Mouse (Mus musculus) thymus, postnatal 25 days (tissue): ENCODE results near the gene Ganab.
"Not testable (repeated sequence)": the region's sequence is repeated elsewhere in the genome, so short reads cannot be mapped to it uniquely, and the experiment has no call there.

Experiments used
- DNase-seq: peaks from one replicate; pipeline ENCODE4 v3.0.0; 2022

Gene Ganab

GRCm38 (mm10) chr19:8897865-8898495 lies at the start of gene Ganab:
Ganab (plus strand) TSS chr19:8898071.
- DNase-seq = peak; percentile 93

DNA sequence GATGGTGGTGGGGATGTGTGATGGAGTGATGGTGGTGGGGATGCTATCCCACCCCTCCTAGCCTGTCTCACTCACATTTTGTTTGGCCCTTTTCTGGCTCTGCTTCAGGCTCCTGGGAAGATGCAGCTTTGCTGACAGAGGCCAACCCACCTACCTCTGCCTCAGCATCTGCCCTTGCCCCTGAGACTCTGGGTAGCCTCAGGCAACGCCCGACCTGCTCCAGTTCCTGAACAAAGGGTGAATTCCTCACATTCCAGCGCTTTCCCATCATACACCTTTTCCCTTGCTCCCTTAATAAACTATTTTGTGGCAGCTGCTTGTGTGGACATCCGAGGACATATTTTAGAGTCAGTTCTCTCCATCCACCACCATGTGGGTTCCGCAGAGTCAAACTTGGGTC lies 49.5 kb upstream of the Ganab start:
- DNase-seq = no peak

DNA sequence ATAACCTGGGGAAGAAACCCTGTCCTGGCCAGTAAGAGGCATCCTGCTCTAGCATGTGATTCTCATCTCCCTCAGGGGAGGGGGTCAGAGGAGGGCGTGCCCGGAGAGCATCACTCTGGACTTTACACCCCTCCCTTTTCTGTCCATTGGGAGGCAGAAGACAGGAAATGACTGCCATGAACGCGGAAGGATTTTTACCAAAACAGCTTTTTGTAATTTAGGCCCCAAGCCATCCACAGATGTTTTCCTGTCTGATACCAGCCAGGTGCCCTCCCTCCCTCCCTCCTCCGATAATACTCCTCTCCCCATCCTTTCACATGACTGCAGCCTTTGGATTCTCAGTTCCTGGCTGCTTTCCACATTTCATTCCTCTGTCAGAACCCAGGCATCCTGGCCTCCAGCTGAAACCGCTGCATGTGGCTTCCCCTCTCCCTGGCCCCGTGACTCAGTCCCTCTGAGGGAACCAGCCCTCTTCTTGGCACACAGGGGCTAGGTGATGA lies 47.4 kb upstream of the Ganab start, which contains the start of gene Lrrn4cl:
Gene Lrrn4cl (plus strand): TSS at position 367 of the 500 bp plus-strand sequence.
- no peak for DNase-seq

- no peak for DNase-seq
These were observed 46.2 kb upstream of the Ganab start for GRCm38 (mm10) chr19:8851639-8852038.

DNA sequence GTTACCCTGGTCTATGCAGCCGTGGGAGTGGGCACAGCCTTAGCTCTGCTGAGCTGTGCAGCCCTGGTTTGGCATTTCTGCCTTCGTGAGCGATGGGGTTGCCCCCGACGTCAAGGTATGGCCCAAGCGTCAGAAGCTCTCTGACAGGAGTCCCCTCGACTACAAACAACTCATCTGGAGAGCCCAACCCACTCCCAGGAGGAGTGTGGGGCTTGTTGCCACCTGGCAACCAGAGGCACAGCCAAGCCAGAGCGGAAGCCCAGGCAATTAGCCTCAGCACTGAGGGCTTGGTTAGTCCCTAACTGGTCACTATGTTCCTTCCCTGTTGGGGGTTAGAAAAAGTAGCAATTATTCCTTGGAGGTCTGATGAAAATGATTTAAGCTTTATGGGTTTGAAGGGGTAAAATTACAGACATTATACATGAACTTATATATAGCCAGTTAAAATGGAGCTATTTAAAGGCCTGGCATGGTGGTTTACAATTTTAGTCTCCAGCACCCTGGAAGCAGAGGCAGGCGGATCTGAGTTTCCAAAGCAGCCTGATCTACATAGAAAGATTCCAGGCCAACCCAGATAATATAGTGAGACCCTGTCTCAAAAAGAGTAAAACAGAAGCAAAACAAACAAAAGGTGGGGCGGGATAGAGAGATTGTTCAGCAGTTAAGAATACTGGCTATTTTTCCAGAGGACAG lies 45.5 kb upstream of the Ganab start:
- DNase-seq = no peak

GRCm38 (mm10) chr19:8853117-8853516 lies 44.8 kb upstream of the Ganab start:
- DNase-seq = no peak

- DNase-seq = peak; percentile 50
These were observed 40.2 kb upstream of the Ganab start for GRCm38 (mm10) chr19:8857689-8858088.

DNA sequence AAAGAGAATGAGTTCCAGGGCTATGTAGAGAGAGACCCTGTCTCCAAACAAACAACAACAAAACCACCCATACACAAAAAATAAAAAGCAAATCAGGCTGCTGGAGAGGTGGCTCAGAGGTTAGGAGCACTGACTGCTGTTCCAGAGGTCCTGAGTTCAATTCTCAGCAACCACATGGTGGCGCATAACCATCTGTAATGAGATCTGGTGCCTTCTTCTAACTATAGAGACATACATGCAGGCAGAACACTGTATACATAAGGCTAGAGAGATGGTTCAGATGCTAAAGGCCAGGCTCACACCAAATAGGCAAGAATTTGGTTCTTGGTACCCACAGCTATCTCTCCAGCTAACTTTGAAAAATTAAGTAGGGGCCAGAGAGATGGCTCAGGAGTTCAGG lies 38.9 kb upstream of the Ganab start:
- DNase-seq = peak; percentile 64

DNA sequence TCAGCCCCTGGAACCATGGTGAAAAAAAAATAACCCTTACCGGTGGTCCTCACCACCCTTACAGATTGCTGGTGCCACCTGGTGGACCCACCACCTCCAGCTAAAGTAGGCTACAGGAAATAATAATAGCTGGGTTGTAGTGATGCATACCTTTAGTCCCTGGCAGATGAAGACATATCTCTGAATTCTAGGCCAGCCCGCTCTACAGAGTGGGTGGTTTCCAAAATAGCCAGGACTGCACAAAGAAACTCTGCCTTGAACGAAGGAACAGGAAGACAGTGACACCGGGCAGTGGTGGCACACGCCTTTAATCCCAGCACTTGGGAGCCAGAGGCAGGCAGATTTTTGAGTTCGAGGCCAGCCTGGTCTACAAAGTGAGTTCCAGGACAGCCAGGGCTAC lies 33.6 kb upstream of the Ganab start:
- no peak for DNase-seq

GRCm38 (mm10) chr19:8870381-8870780 lies 27.5 kb upstream of the Ganab start:
- DNase-seq = not testable (repeated sequence)

GRCm38 (mm10) chr19:8870838-8871237 lies 27.0 kb upstream of the Ganab start:
- no peak for DNase-seq

DNA sequence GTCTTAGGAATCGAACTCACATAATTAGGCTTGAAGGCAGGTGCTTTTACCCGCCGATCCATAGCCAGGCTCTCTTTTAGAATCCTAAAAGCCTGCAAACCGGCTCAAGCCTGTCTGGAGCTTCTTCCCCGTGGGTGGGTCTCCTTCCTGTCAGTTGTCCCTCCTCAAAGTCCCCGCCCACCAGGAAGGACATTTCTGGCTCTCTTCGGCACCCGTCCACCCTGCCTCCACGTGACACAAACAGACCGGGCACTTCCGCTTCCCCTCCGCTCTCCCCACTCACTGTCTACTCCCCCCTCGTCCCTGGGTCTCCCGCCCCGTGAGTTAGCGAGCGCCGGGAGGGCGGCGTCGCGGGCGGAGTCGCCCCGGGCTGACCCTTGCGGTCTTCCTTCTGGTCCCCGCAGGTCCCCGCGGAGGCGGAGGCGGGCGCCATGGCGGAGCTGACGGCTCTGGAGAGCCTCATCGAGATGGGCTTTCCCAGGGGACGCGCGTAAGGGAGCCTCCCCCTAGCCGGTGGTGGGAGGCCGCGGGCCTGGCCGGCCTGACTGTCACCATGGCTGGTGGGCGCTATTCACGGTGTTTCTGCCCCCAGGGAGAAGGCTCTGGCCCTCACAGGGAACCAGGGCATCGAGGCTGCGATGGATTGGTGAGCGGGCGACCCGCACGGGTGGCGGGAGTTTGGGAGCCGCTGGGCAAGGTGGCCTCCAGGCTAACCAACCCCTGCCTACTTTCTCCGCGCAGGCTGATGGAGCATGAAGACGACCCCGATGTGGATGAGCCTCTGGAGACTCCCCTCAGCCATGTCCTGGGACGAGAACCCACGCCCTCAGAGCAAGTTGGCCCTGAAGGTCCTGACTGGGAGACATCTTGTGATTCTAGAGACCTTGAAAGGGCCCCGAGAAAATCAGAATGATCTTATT lies 26.3 kb upstream of the Ganab start, which contains the start of gene Ubxn1:
Gene Ubxn1 (plus strand): TSS at position 230 of the 920 bp plus-strand sequence.
- peak; percentile 96 for DNase-seq

GRCm38 (mm10) chr19:8872266-8872840 lies 25.5 kb upstream of the Ganab start:
- no peak for DNase-seq

GRCm38 (mm10) chr19:8875031-8875430 lies 22.8 kb upstream of the Ganab start:
- DNase-seq = no peak

- DNase-seq = peak; percentile 93
These were observed 17.4 kb upstream of the Ganab start, which contains the start of gene Uqcc3 for GRCm38 (mm10) chr19:8880311-8881033. Uqcc3 (minus strand) TSS chr19:8880923.

DNA sequence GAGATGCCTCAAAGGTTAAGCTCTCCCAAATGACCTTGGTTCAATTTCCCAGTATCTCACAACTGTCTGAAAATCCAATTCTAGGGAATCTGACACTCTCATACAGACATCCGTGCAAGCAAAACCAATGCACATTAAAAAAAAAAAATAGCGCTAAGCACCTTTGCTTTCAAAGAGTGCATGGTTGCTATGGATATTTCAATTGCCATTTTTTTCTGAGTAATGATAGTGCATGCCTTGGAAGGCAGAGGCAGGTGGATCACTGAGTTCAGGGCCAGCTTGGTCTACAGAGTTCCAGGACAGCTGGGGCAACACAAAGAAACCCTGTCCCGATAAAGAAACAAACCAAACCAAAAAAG lies 16.9 kb upstream of the Ganab start:
- no peak for DNase-seq

GRCm38 (mm10) chr19:8883616-8884015 lies 14.3 kb upstream of the Ganab start, which contains the start of the genes Lbhd1 and Gm49403:
Lbhd1 (plus strand) TSS chr19:8883732.
Gm49403 (plus strand) TSS chr19:8883930.
- no peak for DNase-seq

DNA sequence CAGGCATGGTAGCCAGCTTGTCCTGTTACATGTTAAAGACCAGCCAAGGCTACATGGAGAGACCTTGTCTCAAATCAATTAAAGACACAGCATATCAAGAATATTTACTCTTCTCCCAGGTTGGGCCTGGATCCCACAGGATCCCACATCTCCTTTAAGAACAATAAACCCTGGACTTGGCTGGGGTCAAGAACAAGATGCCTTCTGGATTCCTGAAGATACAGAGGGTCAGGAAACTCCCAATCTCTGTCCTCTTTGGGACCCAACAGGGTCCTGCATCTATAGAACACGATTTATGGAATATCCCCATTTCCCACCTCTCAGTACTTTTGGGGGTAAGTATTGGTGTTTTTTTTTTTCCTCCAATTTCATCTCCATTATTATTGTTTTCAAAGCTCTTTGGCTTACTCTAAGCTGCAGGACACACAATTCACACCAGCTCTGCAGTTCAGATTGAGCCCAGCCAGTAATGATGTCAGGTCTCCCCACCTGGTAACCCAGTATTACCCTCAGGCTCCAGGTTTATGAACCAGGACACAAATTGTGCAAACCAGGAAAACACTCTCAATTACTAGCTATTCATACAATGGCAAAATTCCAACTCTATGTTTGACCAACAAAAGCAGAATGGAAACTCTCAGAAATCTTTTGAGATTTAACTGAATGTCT lies 10.8 kb upstream of the Ganab start:
- DNase-seq = no peak

- DNase-seq = no peak
These were observed 10.0 kb upstream of the Ganab start for GRCm38 (mm10) chr19:8887585-8888463.
